Mouse (Mus musculus) lung, adult 2 months (tissue): ENCODE measurements around the gene Zbed5.

Experiments
- CTCF ChIP-seq: fragments of 200-500 bp; IDR thresholded peaks from 2 replicates; pipeline ENCODE4 v1.5.1; 2011; ENCODE audit warnings: mild to moderate bottlenecking, low read length, control low read depth; ENCODE audit not compliant: insufficient read depth
- POLR2A ChIP-seq: fragments of 200-500 bp; IDR thresholded peaks from 2 replicates; pipeline ENCODE4 v1.6.1; 2011; ENCODE audit warnings: low read depth, mild to moderate bottlenecking, control low read depth, low read length, borderline replicate concordance; ENCODE audit errors: extremely low read depth

- TF ChIP-seq CTCF (peak; percentile 32), POLR2A (no peak)
These were observed 31.1 kb upstream of the Zbed5 start for GRCm38 (mm10) chr5:129864467-129864866.
